Mouse (Mus musculus): ENCODE data around the gene Gcdh.
A peak's percentile ranks its signal among the peaks of the same experiment; 100 is the strongest.

Gcdh gene

GRCm38 (mm10) chr8:84893709-84894134 is at the start of gene Gcdh:
Gcdh (minus strand) TSS chr8:84893921.
- peak; percentile 90 to 96 for DNase-seq

- DNase-seq, result no peak
Measured at GRCm38 (mm10) chr8:84937620-84938485, 44.1 kb upstream of the Gcdh start.

- peak; percentile 87 to 93 for DNase-seq
Measured at GRCm38 (mm10) chr8:84936962-84937546, 43.3 kb upstream of the Gcdh start, which contains the start of gene Mast1. Mast1 (minus strand) TSS chr8:84937359.

- DNase-seq, result peak in 1 of 2 experiments; percentile 51
Measured at GRCm38 (mm10) chr8:84936041-84936961, 42.6 kb upstream of the Gcdh start.

GRCm38 (mm10) chr8:84935489-84935888 is 41.8 kb upstream of the Gcdh start:
- peak; percentile 60 to 66 for DNase-seq

GRCm38 (mm10) chr8:84934860-84935259 is 41.1 kb upstream of the Gcdh start:
- DNase-seq, result peak; percentile 84 to 90

- DNase-seq, result no peak
Measured at GRCm38 (mm10) chr8:84933767-84934559, 40.2 kb upstream of the Gcdh start.

GRCm38 (mm10) chr8:84930582-84930981 is 36.9 kb upstream of the Gcdh start:
- DNase-seq, result no peak

GRCm38 (mm10) chr8:84928456-84929306 is 35.0 kb upstream of the Gcdh start:
- DNase-seq, result peak; percentile 86 to 88

- no peak for DNase-seq
Measured at GRCm38 (mm10) chr8:84927513-84927912, 33.8 kb upstream of the Gcdh start.

- DNase-seq, result no peak
Measured at GRCm38 (mm10) chr8:84925557-84925956, 31.8 kb upstream of the Gcdh start.

GRCm38 (mm10) chr8:84921596-84921995 is 27.9 kb upstream of the Gcdh start:
- DNase-seq, result no peak

GRCm38 (mm10) chr8:84918646-84919045 is 24.9 kb upstream of the Gcdh start:
- DNase-seq, result no peak

GRCm38 (mm10) chr8:84917781-84918180 is 24.1 kb upstream of the Gcdh start:
- no peak for DNase-seq

GRCm38 (mm10) chr8:84915269-84915668 is 21.5 kb upstream of the Gcdh start:
- DNase-seq, result no peak

GRCm38 (mm10) chr8:84913960-84914359 is 20.2 kb upstream of the Gcdh start:
- no peak for DNase-seq

GRCm38 (mm10) chr8:84913502-84913900 is 19.8 kb upstream of the Gcdh start:
- no peak for DNase-seq

- DNase-seq, result peak; percentile 88 to 90
Measured at GRCm38 (mm10) chr8:84912895-84913501, 19.3 kb upstream of the Gcdh start.

- DNase-seq, result no peak
Measured at GRCm38 (mm10) chr8:84912391-84912790, 18.7 kb upstream of the Gcdh start.

- DNase-seq, result no peak
Measured at GRCm38 (mm10) chr8:84911854-84912253, 18.1 kb upstream of the Gcdh start.

GRCm38 (mm10) chr8:84910551-84910950 is 16.8 kb upstream of the Gcdh start:
- peak; percentile 78 to 86 for DNase-seq

All from cerebellum, adult 18-20 months (tissue).